Mouse (Mus musculus): Measurements from ENCODE around the gene Vrk1. TPM values are rescaled to one million over a fixed set of nuclear protein-coding genes. Genes with fewer than 3 reads are reported as not detected.

Vrk1 gene
- polyA plus RNA-seq, 1 experiment from 2014 or later: 68.3 TPM

GRCm38 (mm10) chr12:106070434-106071155 is 60.6 kb downstream of the Vrk1 start:
- Histone ChIP-seq H3K4me2 (ENCODE audit: low read length) (peak overlapping the region; percentile 28; the same call in 1 of the 2 replicates), H3K27ac (ENCODE audit: low read length) (no peak overlapping the region), H3K4me3 (replicated peaks; ENCODE audit: low read length) (no peak overlapping the region), H3K36me3 (ENCODE audit: control insufficient read depth, insufficient read depth) (no peaks in the 10 kb centered on the region), H3K9ac (replicated peaks; ENCODE audit: low read depth, low read length) (no peak overlapping the region; the same call in 1 of the 2 replicates), H3K9me3 (ENCODE audit: control insufficient read depth, low read length) (no peaks in the 10 kb centered on the region), H3K4me1 (replicated peaks; ENCODE audit: control insufficient read depth, insufficient read depth, low read length) (peaks cover 17% of the 10 kb centered on the region), H3K27me3 (replicated peaks; ENCODE audit: control insufficient read depth, insufficient read depth, low read length) (no peaks in the 10 kb centered on the region)
- WGBS: 41% methylated on average over 22 of the region's 22 CpGs
- ATAC-seq: peak; percentile 71

DNA sequence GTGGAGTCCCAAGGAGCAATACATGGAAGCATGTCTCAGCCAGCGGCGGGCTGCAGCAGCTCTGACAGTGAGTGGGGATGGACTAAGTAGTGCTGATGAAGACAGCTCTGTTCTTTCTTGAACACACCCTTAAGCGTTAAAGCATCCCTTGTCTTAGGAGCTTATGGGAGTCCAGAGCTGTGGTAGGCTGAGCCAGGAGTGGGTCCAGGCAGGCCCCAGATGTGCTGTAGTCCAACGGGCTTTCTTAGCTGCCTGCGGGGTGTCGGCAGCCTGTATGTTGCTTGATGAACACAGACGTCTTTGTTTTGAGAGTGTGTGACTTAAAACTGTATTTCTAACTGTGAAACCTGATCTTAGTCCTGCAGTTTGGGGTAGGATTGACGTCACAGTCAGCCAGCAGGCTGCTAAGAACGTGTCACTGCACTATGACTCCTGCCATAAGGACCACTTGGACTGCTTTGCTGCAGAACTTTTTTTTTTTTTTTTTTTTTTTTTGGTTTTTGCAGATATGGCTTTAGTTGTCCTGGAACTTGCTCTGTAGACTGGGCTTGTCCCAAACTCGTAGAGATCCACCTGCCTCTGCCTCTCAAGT is 61.6 kb downstream of the Vrk1 start:
- H3K4me1 ChIP-seq (replicated peaks; ENCODE audit: control insufficient read depth, insufficient read depth, low read length): peaks cover 17% of the 10 kb centered on the region
- peak overlapping the region; percentile 30 for H3K9ac ChIP-seq (replicated peaks; ENCODE audit: low read depth, low read length)
- 26% methylated on average over 10 of the region's 10 CpGs for WGBS
- no peak overlapping the region for H3K4me3 ChIP-seq (replicated peaks; ENCODE audit: low read length)
- no peaks in the 10 kb centered on the region for H3K36me3 ChIP-seq (ENCODE audit: control insufficient read depth, insufficient read depth)
- no peaks in the 10 kb centered on the region for H3K9me3 ChIP-seq (ENCODE audit: control insufficient read depth, low read length)
- no peak overlapping the region for H3K27ac ChIP-seq (ENCODE audit: low read length)
- no peaks in the 10 kb centered on the region for H3K27me3 ChIP-seq (replicated peaks; ENCODE audit: control insufficient read depth, insufficient read depth, low read length)
- H3K4me2 ChIP-seq (ENCODE audit: low read length): peak overlapping the region; percentile 13; the same call in 1 of the 2 replicates
- no peak for ATAC-seq

- ATAC-seq: no peak
- 78% methylated on average over 12 of the region's 12 CpGs for WGBS
- Histone ChIP-seq H3K27ac (ENCODE audit: low read length) (no peak overlapping the region), H3K27me3 (replicated peaks; ENCODE audit: control insufficient read depth, insufficient read depth, low read length) (no peaks in the 10 kb centered on the region), H3K4me1 (replicated peaks; ENCODE audit: control insufficient read depth, insufficient read depth, low read length) (peaks cover 15% of the 10 kb centered on the region), H3K4me3 (replicated peaks; ENCODE audit: low read length) (no peak overlapping the region), H3K4me2 (ENCODE audit: low read length) (no peak overlapping the region), H3K9me3 (ENCODE audit: control insufficient read depth, low read length) (no peaks in the 10 kb centered on the region), H3K36me3 (ENCODE audit: control insufficient read depth, insufficient read depth) (no peaks in the 10 kb centered on the region), H3K9ac (replicated peaks; ENCODE audit: low read depth, low read length) (no peak overlapping the region)
Measured at GRCm38 (mm10) chr12:106074371-106075155, 64.5 kb downstream of the Vrk1 start.

GRCm38 (mm10) chr12:106076131-106076530 is 66.1 kb downstream of the Vrk1 start:
- Histone ChIP-seq H3K27ac (ENCODE audit: low read length) (no peak overlapping the region), H3K4me3 (replicated peaks; ENCODE audit: low read length) (no peak overlapping the region), H3K4me2 (ENCODE audit: low read length) (no peak overlapping the region), H3K9me3 (ENCODE audit: control insufficient read depth, low read length) (no peaks in the 10 kb centered on the region), H3K9ac (replicated peaks; ENCODE audit: low read depth, low read length) (no peak overlapping the region), H3K36me3 (ENCODE audit: control insufficient read depth, insufficient read depth) (no peaks in the 10 kb centered on the region), H3K27me3 (replicated peaks; ENCODE audit: control insufficient read depth, insufficient read depth, low read length) (no peaks in the 10 kb centered on the region), H3K4me1 (replicated peaks; ENCODE audit: control insufficient read depth, insufficient read depth, low read length) (peaks cover 19% of the 10 kb centered on the region)
- no peak for ATAC-seq
- WGBS: 92% methylated on average over 15 of the region's 15 CpGs

GRCm38 (mm10) chr12:106080511-106080910 is 70.5 kb downstream of the Vrk1 start:
- no peaks in the 10 kb centered on the region for H3K9me3 ChIP-seq (ENCODE audit: control insufficient read depth, low read length)
- no peak for ATAC-seq
- peak overlapping the region; percentile 55; the same call in 1 of the 2 replicates for H3K4me2 ChIP-seq (ENCODE audit: low read length)
- H3K9ac ChIP-seq (replicated peaks; ENCODE audit: low read depth, low read length): no peak overlapping the region
- H3K4me3 ChIP-seq (replicated peaks; ENCODE audit: low read length): no peak overlapping the region
- H3K27me3 ChIP-seq (replicated peaks; ENCODE audit: control insufficient read depth, insufficient read depth, low read length): no peaks in the 10 kb centered on the region
- WGBS: 19% methylated on average over 5 of the region's 5 CpGs
- no peaks in the 10 kb centered on the region for H3K36me3 ChIP-seq (ENCODE audit: control insufficient read depth, insufficient read depth)
- H3K4me1 ChIP-seq (replicated peaks; ENCODE audit: control insufficient read depth, insufficient read depth, low read length): peaks cover 32% of the 10 kb centered on the region
- H3K27ac ChIP-seq (ENCODE audit: low read length): peak overlapping the region; percentile 16

DNA sequence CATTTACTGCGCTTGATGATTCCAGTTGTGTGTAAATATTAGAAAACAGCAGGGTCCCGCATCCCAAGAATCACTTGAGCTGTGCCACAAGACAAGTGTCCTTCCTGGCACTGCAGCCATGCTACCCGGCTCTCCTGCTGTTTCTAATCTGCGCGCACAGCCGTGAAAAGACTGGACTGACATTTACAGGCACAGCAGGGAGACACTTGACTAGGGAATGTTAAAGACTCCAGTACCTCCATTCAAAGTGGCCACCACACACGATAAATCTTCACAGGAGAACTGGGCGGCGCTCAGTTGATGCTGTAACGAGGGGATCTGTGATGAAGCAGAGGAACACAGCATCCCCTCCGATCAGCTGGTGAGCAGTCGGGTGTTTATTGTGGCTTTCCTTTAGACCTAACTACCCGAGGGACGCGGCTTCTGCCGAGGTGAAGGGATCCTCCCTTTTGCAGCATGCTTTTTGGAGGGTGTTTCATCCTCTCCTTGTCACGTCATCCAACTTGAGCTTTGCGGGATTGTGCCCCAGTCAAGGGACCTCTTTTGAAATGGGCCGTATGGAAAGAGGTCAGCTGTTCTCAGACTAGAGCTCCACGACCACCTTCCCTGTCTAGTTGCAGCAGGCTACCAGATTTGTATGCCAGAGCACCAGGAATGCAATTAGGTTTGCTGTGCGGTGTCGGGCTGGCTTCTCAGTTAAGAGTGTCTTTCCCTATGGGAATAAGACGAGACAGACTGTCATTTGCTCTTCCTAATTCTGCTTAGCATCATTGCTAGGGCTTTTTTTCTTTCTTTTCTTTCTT is 71.1 kb downstream of the Vrk1 start:
- Histone ChIP-seq H3K27ac (ENCODE audit: low read length) (peak overlapping the region; percentile 85), H3K9ac (replicated peaks; ENCODE audit: low read depth, low read length) (peak overlapping the region; percentile 45), H3K9me3 (ENCODE audit: control insufficient read depth, low read length) (no peaks in the 10 kb centered on the region), H3K4me1 (replicated peaks; ENCODE audit: control insufficient read depth, insufficient read depth, low read length) (peaks cover 32% of the 10 kb centered on the region), H3K27me3 (replicated peaks; ENCODE audit: control insufficient read depth, insufficient read depth, low read length) (no peaks in the 10 kb centered on the region), H3K4me2 (ENCODE audit: low read length) (peak overlapping the region; percentile 55), H3K4me3 (replicated peaks; ENCODE audit: low read length) (peak overlapping the region; percentile 28), H3K36me3 (ENCODE audit: control insufficient read depth, insufficient read depth) (no peaks in the 10 kb centered on the region)
- WGBS: 5% methylated on average over 23 of the region's 23 CpGs
- ATAC-seq: peak; percentile 43

- peaks cover 32% of the 10 kb centered on the region for H3K4me1 ChIP-seq (replicated peaks; ENCODE audit: control insufficient read depth, insufficient read depth, low read length)
- H3K27ac ChIP-seq (ENCODE audit: low read length): peak overlapping the region; percentile 85
- no peaks in the 10 kb centered on the region for H3K27me3 ChIP-seq (replicated peaks; ENCODE audit: control insufficient read depth, insufficient read depth, low read length)
- H3K36me3 ChIP-seq (ENCODE audit: control insufficient read depth, insufficient read depth): no peaks in the 10 kb centered on the region
- 10% methylated on average over 7 of the region's 7 CpGs for WGBS
- H3K4me3 ChIP-seq (replicated peaks; ENCODE audit: low read length): no peak overlapping the region
- peak overlapping the region; percentile 55 for H3K4me2 ChIP-seq (ENCODE audit: low read length)
- H3K9ac ChIP-seq (replicated peaks; ENCODE audit: low read depth, low read length): no peak overlapping the region
- ATAC-seq: no peak
- no peaks in the 10 kb centered on the region for H3K9me3 ChIP-seq (ENCODE audit: control insufficient read depth, low read length)
Measured at GRCm38 (mm10) chr12:106081748-106082140, 71.7 kb downstream of the Vrk1 start.

DNA sequence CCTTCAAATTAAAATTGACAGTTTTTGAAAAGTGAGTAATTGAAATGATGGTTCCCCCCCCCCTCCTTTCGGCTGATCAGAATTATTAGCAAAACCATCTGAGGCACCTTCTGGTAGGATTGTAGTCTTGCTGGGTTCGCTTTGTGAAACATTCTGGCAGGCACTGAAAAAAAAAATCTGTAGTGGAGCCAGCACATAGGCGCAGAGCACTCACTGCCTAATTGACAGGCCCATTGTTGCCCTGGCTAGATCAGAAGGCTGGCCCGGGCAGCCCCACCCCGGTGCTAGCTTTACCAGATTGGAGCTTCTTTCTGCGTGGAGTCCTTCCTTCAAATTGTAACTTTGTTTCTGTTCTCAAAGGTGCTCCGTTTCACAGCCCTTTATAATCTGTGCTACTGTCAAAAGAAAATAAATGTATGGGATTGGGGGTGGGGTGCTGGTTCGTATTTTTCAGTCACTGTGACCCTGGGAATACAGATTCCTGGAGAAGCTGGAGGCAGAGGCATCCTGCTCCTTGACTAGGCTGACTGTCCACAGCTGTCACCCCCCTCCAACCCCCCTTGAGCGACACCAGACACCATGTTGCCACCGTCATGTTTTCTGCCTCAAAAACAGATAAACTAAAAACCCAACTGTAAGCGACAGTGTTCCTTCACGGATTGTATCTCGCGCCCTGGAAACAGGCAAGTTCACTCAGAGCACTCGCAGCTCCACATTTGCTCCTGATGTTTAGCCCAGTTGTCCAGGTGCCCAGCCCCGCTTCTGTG is 72.3 kb downstream of the Vrk1 start:
- Histone ChIP-seq H3K9ac (replicated peaks; ENCODE audit: low read depth, low read length) (peak overlapping the region; percentile 27; the same call in 1 of the 2 replicates), H3K27ac (ENCODE audit: low read length) (peak overlapping the region; percentile 85), H3K36me3 (ENCODE audit: control insufficient read depth, insufficient read depth) (no peaks in the 10 kb centered on the region), H3K9me3 (ENCODE audit: control insufficient read depth, low read length) (no peaks in the 10 kb centered on the region), H3K4me1 (replicated peaks; ENCODE audit: control insufficient read depth, insufficient read depth, low read length) (peaks cover 32% of the 10 kb centered on the region), H3K27me3 (replicated peaks; ENCODE audit: control insufficient read depth, insufficient read depth, low read length) (no peaks in the 10 kb centered on the region), H3K4me3 (replicated peaks; ENCODE audit: low read length) (no peak overlapping the region), H3K4me2 (ENCODE audit: low read length) (peak overlapping the region; percentile 55)
- peak; percentile 89 for ATAC-seq
- WGBS: 16% methylated on average over 16 of the region's 16 CpGs
